Mouse (Mus musculus): Measurements from ENCODE around the gene Gm49393. TPM values are rescaled to one million over a fixed set of nuclear protein-coding genes. Genes with fewer than 3 reads are reported as not detected.
"Not testable (repeated sequence)": the region's sequence is repeated elsewhere in the genome, so short reads cannot be mapped to it uniquely, and the experiment has no call there.

Gm49393 gene
- not detected in 2 replicates for polyA plus RNA-seq (2015; fragmentation: Nextera tagmentation; extraction: Ambion mirVana)

GRCm38 (mm10) chr13:60935490-60935889 lies at the start of gene Gm49393:
Gm49393 (minus strand) TSS chr13:60935590.
- not testable (repeated sequence) for H3K9ac ChIP-seq; H3K4me3 ChIP-seq; H3K27me3 ChIP-seq; H3K9me3 ChIP-seq; ATAC-seq (ENCODE audit: low read depth); H3K4me2 ChIP-seq; H3K27ac ChIP-seq (replicated peaks); H3K36me3 ChIP-seq; H3K4me1 ChIP-seq (replicated peaks)
- 81% methylated on average over 2 of the region's 2 CpGs for WGBS

GRCm38 (mm10) chr13:60972319-60972718 lies 36.9 kb upstream of the Gm49393 start:
- not testable (repeated sequence) for H3K9ac ChIP-seq; H3K27me3 ChIP-seq; ATAC-seq (ENCODE audit: low read depth); H3K4me1 ChIP-seq (replicated peaks); H3K36me3 ChIP-seq; H3K4me3 ChIP-seq; H3K4me2 ChIP-seq; H3K27ac ChIP-seq (replicated peaks); H3K9me3 ChIP-seq
- 68% methylated on average over 4 of the region's 4 CpGs for WGBS

GRCm38 (mm10) chr13:60963985-60964384 lies 28.6 kb upstream of the Gm49393 start:
- H3K9me3 ChIP-seq, result peaks cover 26% of the 10 kb centered on the region
- H3K27ac ChIP-seq (replicated peaks); ATAC-seq (ENCODE audit: low read depth); H3K4me1 ChIP-seq (replicated peaks); H3K4me3 ChIP-seq; H3K9ac ChIP-seq; H3K4me2 ChIP-seq; H3K27me3 ChIP-seq; H3K36me3 ChIP-seq: not testable (repeated sequence)
- whole genome bisulfite sequencing, result 26% methylated on average over 5 of the region's 5 CpGs

GRCm38 (mm10) chr13:60961706-60962105 lies 26.3 kb upstream of the Gm49393 start:
- Histone ChIP-seq H3K4me1 (replicated peaks) (no peaks in the 10 kb centered on the region), H3K9ac (no peak overlapping the region), H3K9me3 (peaks cover 35% of the 10 kb centered on the region), H3K27ac (replicated peaks) (no peak overlapping the region), H3K4me2 (no peak overlapping the region), H3K27me3 (no peaks in the 10 kb centered on the region), H3K4me3 (no peak overlapping the region), H3K36me3 (no peaks in the 10 kb centered on the region)
- WGBS, result 69% methylated on average over 5 of the region's 5 CpGs
- no peak for ATAC-seq (ENCODE audit: low read depth)

GRCm38 (mm10) chr13:60941884-60942283 lies 6.5 kb upstream of the Gm49393 start, which contains the start of gene Tpbpa:
Tpbpa (minus strand) TSS chr13:60941984.
- H3K27me3 ChIP-seq; H3K27ac ChIP-seq (replicated peaks); H3K4me2 ChIP-seq; H3K9me3 ChIP-seq; H3K4me3 ChIP-seq; H3K9ac ChIP-seq; H3K36me3 ChIP-seq; H3K4me1 ChIP-seq (replicated peaks); ATAC-seq (ENCODE audit: low read depth): not testable (repeated sequence)
- 73% methylated on average over 3 of the region's 3 CpGs for WGBS

- no peak within 1 kb of the TSS for H3K4me3 ChIP-seq
- ATAC-seq (ENCODE audit: low read depth), result no peak
- peaks cover 8% of the 10 kb centered on the region for H3K9me3 ChIP-seq
- WGBS, result 69% methylated on average over 5 of the region's 5 CpGs
- H3K9ac ChIP-seq, result no peak within 1 kb of the TSS
- H3K4me2 ChIP-seq, result no peak within 1 kb of the TSS
- H3K36me3 ChIP-seq, result no peaks in the 10 kb centered on the region
- H3K4me1 ChIP-seq (replicated peaks), result no peaks in the 10 kb centered on the region
- H3K27me3 ChIP-seq, result no peaks in the 10 kb centered on the region
- no peak within 1 kb of the TSS for H3K27ac ChIP-seq (replicated peaks)
These were observed 1.1 kb upstream of the Gm49393 start, which contains the start of the genes Gm49391 and Ctla2a for GRCm38 (mm10) chr13:60936500-60936901. Gm49391 (minus strand) TSS chr13:60936571. Ctla2a (minus strand) TSS chr13:60936625.

GRCm38 (mm10) chr13:60904780-60905179 lies 30.6 kb downstream of the Gm49393 start, which contains the start of gene Tpbpb:
Tpbpb (minus strand) TSS chr13:60904880.
- H3K4me2 ChIP-seq; H3K27ac ChIP-seq (replicated peaks); H3K27me3 ChIP-seq; H3K4me3 ChIP-seq; H3K9me3 ChIP-seq; ATAC-seq (ENCODE audit: low read depth); H3K9ac ChIP-seq; H3K4me1 ChIP-seq (replicated peaks); H3K36me3 ChIP-seq: not testable (repeated sequence)
- WGBS, result 95% methylated on average over 2 of the region's 2 CpGs

- 85% methylated on average over 3 of the region's 3 CpGs for WGBS
- no peak within 1 kb of the TSS for H3K27ac ChIP-seq (replicated peaks)
- no peak within 1 kb of the TSS for H3K4me3 ChIP-seq
- no peak for ATAC-seq (ENCODE audit: low read depth)
- no peak within 1 kb of the TSS for H3K9ac ChIP-seq
- no peaks in the 10 kb centered on the region for H3K36me3 ChIP-seq
- no peaks in the 10 kb centered on the region for H3K27me3 ChIP-seq
- H3K4me2 ChIP-seq, result no peak within 1 kb of the TSS
- H3K9me3 ChIP-seq, result peaks cover 10% of the 10 kb centered on the region; the same call in 1 of the 2 replicates
- no peaks in the 10 kb centered on the region for H3K4me1 ChIP-seq (replicated peaks)
These were observed 38.1 kb downstream of the Gm49393 start, which contains the start of gene Ctla2b for GRCm38 (mm10) chr13:60897328-60897727. Ctla2b (minus strand) TSS chr13:60897447.

GRCm38 (mm10) chr13:60896794-60897193 lies 38.6 kb downstream of the Gm49393 start, which contains the start of gene Gm49392:
Gm49392 (minus strand) TSS chr13:60896894.
- H3K27me3 ChIP-seq; H3K4me3 ChIP-seq; ATAC-seq (ENCODE audit: low read depth); H3K4me1 ChIP-seq (replicated peaks); H3K9me3 ChIP-seq; H3K27ac ChIP-seq (replicated peaks); H3K36me3 ChIP-seq; H3K9ac ChIP-seq; H3K4me2 ChIP-seq: not testable (repeated sequence)
- WGBS, result 87% methylated on average over 8 of the region's 8 CpGs

- no peak overlapping the region for H3K9ac ChIP-seq
These were observed 39.8 kb downstream of the Gm49393 start for GRCm38 (mm10) chr13:60895406-60896160.

GRCm38 (mm10) chr13:60892301-60892700 lies 43.1 kb downstream of the Gm49393 start:
- no peak overlapping the region for H3K4me3 ChIP-seq
- no peaks in the 10 kb centered on the region for H3K36me3 ChIP-seq
- no peaks in the 10 kb centered on the region for H3K27me3 ChIP-seq
- no peak overlapping the region for H3K9ac ChIP-seq
- no peak overlapping the region for H3K27ac ChIP-seq (replicated peaks)
- no peaks in the 10 kb centered on the region for H3K4me1 ChIP-seq (replicated peaks)
- WGBS, result 92% methylated on average over 1 of the region's 1 CpGs
- H3K9me3 ChIP-seq, result peaks cover 9% of the 10 kb centered on the region; the same call in 1 of the 2 replicates
- no peak overlapping the region for H3K4me2 ChIP-seq
- ATAC-seq (ENCODE audit: low read depth), result no peak

More at GRCm38 (mm10) chr13:60895406-60896160, 39.8 kb downstream of the Gm49393 start:
- no peak overlapping the region for H3K4me2 ChIP-seq
- H3K27ac ChIP-seq (replicated peaks), result no peak overlapping the region
- no peak overlapping the region for H3K4me3 ChIP-seq
- H3K27me3 ChIP-seq, result no peaks in the 10 kb centered on the region
- ATAC-seq (ENCODE audit: low read depth), result no peak
- H3K36me3 ChIP-seq, result no peaks in the 10 kb centered on the region
- H3K9me3 ChIP-seq, result peaks cover 6% of the 10 kb centered on the region; the same call in 1 of the 2 replicates
- H3K4me1 ChIP-seq (replicated peaks), result no peaks in the 10 kb centered on the region

GRCm38 (mm10) chr13:60864281-60864680 lies 71.1 kb downstream of the Gm49393 start, which contains the start of gene 4930486L24Rik:
4930486L24Rik (minus strand) TSS chr13:60864475.
- Histone ChIP-seq H3K36me3 (no peaks in the 10 kb centered on the region), H3K9ac (no peak within 1 kb of the TSS), H3K27ac (replicated peaks) (no peak within 1 kb of the TSS), H3K9me3 (no peaks in the 10 kb centered on the region), H3K4me3 (no peak within 1 kb of the TSS), H3K27me3 (no peaks in the 10 kb centered on the region), H3K4me2 (no peak within 1 kb of the TSS), H3K4me1 (replicated peaks) (no peaks in the 10 kb centered on the region)
- no peak for ATAC-seq (ENCODE audit: low read depth)
- WGBS, result 77% methylated on average over 1 of the region's 1 CpGs

Data from neural tube, embryonic 13.5 days (tissue).